Mouse (Mus musculus): ENCODE measurements around the gene 2900026A02Rik. TPM values are rescaled to one million over a fixed set of nuclear protein-coding genes. Genes with fewer than 3 reads are reported as not detected.
A peak's percentile ranks its signal among the peaks of the same experiment; 100 is the strongest.

Gene 2900026A02Rik
- total RNA-seq, 1 experiment = 12.3 TPM

GRCm38 (mm10) chr5:113180755-113181154 is 40.3 kb downstream of the 2900026A02Rik start:
- Histone ChIP-seq H3K4me1 (ENCODE audit: control insufficient read depth in 2 of 2, insufficient read depth in 2 of 2, low read length in 2 of 2, poor library complexity in 1 of 2) (peaks cover 4 to 11% of the 10 kb centered on the region in 2 experiments; a peak in 2 of 4 replicates), H3K27ac (ENCODE audit: insufficient read depth, low read depth, low read length, poor library complexity, severe bottlenecking) (peak overlapping the region; percentile 60; the same call in 1 of the 2 replicates), H3K9ac (ENCODE audit: insufficient read depth, low read depth, low read length, poor library complexity, severe bottlenecking) (peak overlapping the region; percentile 5; the same call in 1 of the 2 replicates), H3K36me3 (ENCODE audit: control insufficient read depth, insufficient read depth, low read length, poor library complexity, severe bottlenecking) (peaks cover 11% of the 10 kb centered on the region; the same call in 1 of the 2 replicates), H3K9me3 (ENCODE audit: control insufficient read depth, insufficient read depth, low read depth, low read length) (no peaks in the 10 kb centered on the region), H3K4me3 (ENCODE audit: insufficient read depth in 1 of 2, low read depth in 1 of 2, low read length in 2 of 2, poor library complexity in 1 of 2, severe bottlenecking in 1 of 2) (peak overlapping the region; percentile 57 to 61; a peak in 1 of 4 replicates)
- in situ Hi-C loops (cut with MboI; ENCODE audit: low sequenced_read_pairs in 2 of 2, unreplicated experiment in 2 of 2) = no loop called here
- TF ChIP-seq ZNF384 (IDR thresholded peaks at IDR 0.05; ENCODE audit: low read depth, low read length) = no peak
- no peak for TF ChIP-seq ZC3H11A (IDR thresholded peaks at IDR 0.05; ENCODE audit: borderline replicate concordance, low read depth, low read length)
- TF ChIP-seq MAFK (IDR thresholded peaks at IDR 0.05; ENCODE audit: insufficient read depth, low read depth, low read length) = no peak
- TF ChIP-seq HCFC1 (IDR thresholded peaks at IDR 0.05; ENCODE audit: borderline replicate concordance, insufficient read depth, low read length) = no peak
- no peak for TF ChIP-seq CHD2 (IDR thresholded peaks at IDR 0.05; ENCODE audit: low read depth, low read length)
- no peak for DNase-seq (ENCODE audit: low read depth, low spot score)

DNA sequence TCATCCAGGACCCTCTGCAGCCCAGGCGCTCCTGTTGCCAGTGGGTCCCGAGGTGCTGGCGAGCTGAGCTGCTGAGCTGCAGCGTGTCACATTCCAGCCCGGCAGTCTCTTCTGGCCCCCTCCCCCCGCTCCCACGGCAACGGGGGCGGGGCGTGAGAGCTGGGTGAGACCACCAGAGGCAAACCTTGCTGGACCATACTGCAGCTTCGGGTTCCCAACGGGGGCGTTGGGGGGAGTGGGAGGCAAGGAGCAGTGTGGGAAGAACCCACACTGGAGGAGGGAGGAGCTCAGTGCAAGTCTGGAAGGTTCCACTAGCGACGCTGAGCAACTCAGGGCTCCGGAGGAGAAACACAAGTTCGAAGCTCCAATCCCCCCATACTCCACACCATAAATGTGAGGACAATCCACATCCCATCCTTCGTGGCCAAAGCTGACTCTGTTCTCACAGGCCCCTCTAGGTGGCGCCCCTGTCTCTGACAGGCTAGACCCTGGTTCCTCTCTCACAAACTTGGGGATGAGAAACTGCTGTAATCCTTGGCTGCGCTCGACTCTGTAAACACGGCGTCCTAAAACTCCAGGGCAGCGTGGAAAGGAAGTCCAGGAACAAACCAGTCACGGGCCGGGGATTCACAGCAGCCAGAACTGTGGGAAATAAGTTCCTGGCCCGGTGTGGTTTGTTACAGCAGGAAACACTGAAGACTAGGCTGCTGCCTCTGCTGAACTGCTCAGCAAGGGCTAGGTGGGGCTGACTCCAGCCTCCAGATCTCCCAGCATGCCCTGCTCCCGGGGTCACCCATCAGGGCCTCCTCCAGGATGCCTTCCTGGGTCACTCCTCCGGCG is 41.0 kb downstream of the 2900026A02Rik start:
- Histone ChIP-seq H3K9me3 (ENCODE audit: control insufficient read depth, insufficient read depth, low read depth, low read length) (no peaks in the 10 kb centered on the region), H3K4me3 (ENCODE audit: insufficient read depth in 1 of 2, low read depth in 1 of 2, low read length in 2 of 2, poor library complexity in 1 of 2, severe bottlenecking in 1 of 2) (peak overlapping the region; percentile 57 to 61), H3K4me1 (ENCODE audit: control insufficient read depth in 2 of 2, insufficient read depth in 2 of 2, low read length in 2 of 2, poor library complexity in 1 of 2) (peaks cover 4 to 14% of the 10 kb centered on the region in 2 experiments; a peak in 2 of 4 replicates), H3K27ac (ENCODE audit: insufficient read depth, low read depth, low read length, poor library complexity, severe bottlenecking) (peak overlapping the region; percentile 60; the same call in 1 of the 2 replicates), H3K36me3 (ENCODE audit: control insufficient read depth, insufficient read depth, low read length, poor library complexity, severe bottlenecking) (peaks cover 11% of the 10 kb centered on the region; the same call in 1 of the 2 replicates), H3K9ac (ENCODE audit: insufficient read depth, low read depth, low read length, poor library complexity, severe bottlenecking) (peak overlapping the region; percentile 69)
- TF ChIP-seq HCFC1 (IDR thresholded peaks at IDR 0.05; ENCODE audit: borderline replicate concordance, insufficient read depth, low read length) = peak; percentile 35; the same call in 1 of the 2 replicates
- TF ChIP-seq ZC3H11A (IDR thresholded peaks at IDR 0.05; ENCODE audit: borderline replicate concordance, low read depth, low read length) = peak; percentile 26; the same call in 1 of the 2 replicates
- TF ChIP-seq MAFK (IDR thresholded peaks at IDR 0.05; ENCODE audit: insufficient read depth, low read depth, low read length) = no peak
- no peak for TF ChIP-seq CHD2 (IDR thresholded peaks at IDR 0.05; ENCODE audit: low read depth, low read length)
- in situ Hi-C loops (cut with MboI; ENCODE audit: low sequenced_read_pairs in 2 of 2, unreplicated experiment in 2 of 2) = no loop called here
- peak; percentile 90 for DNase-seq (ENCODE audit: low read depth, low spot score)

GRCm38 (mm10) chr5:113179451-113179842 is 41.6 kb downstream of the 2900026A02Rik start:
- peak overlapping the region; percentile 7; the same call in 1 of the 2 replicates for H3K9ac ChIP-seq (ENCODE audit: insufficient read depth, low read depth, low read length, poor library complexity, severe bottlenecking)
- peaks cover 4 to 16% of the 10 kb centered on the region in 2 experiments; a peak in 2 of 4 replicates for H3K4me1 ChIP-seq (ENCODE audit: control insufficient read depth in 2 of 2, insufficient read depth in 2 of 2, low read length in 2 of 2, poor library complexity in 1 of 2)
- H3K9me3 ChIP-seq (ENCODE audit: control insufficient read depth, insufficient read depth, low read depth, low read length) = no peaks in the 10 kb centered on the region
- H3K36me3 ChIP-seq (ENCODE audit: control insufficient read depth, insufficient read depth, low read length, poor library complexity, severe bottlenecking) = peaks cover 11% of the 10 kb centered on the region; the same call in 1 of the 2 replicates
- in situ Hi-C loops (cut with MboI; ENCODE audit: low sequenced_read_pairs in 2 of 2, unreplicated experiment in 2 of 2) = no loop called here
- peak overlapping the region in 1 of 2 experiments; percentile 38; a peak in 1 of 4 replicates for H3K4me3 ChIP-seq (ENCODE audit: insufficient read depth in 1 of 2, low read depth in 1 of 2, low read length in 2 of 2, poor library complexity in 1 of 2, severe bottlenecking in 1 of 2)
- no peak overlapping the region for H3K27ac ChIP-seq (ENCODE audit: insufficient read depth, low read depth, low read length, poor library complexity, severe bottlenecking)
- TF ChIP-seq MAFK (IDR thresholded peaks at IDR 0.05; ENCODE audit: insufficient read depth, low read depth, low read length) (peak; percentile 39; the same call in 1 of the 2 replicates), HCFC1 (IDR thresholded peaks at IDR 0.05; ENCODE audit: borderline replicate concordance, insufficient read depth, low read length) (no peak)
- no peak for DNase-seq (ENCODE audit: low read depth, low spot score)

DNA sequence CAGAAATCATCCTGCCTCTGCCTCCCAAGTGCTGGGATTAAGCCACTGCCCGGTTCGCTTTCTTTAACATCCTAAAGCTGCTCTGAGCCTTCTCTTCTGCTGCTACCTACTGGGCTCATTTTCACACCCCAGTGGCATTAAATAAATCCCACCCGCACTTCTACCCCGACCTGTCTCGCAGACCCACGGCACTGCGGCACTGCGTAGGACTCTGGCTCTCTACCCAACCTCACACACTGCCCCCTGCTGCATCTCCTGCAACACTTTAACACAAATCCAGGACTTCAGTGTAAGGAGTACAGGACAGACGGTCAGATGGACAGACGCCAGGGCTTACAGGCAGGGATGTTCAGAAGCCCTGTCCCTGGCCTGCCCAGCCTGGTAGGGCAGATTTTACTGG is 45.1 kb downstream of the 2900026A02Rik start:
- Histone ChIP-seq H3K27ac (ENCODE audit: insufficient read depth, low read depth, low read length, poor library complexity, severe bottlenecking) (no peak overlapping the region; the same call in 1 of the 2 replicates), H3K36me3 (ENCODE audit: control insufficient read depth, insufficient read depth, low read length, poor library complexity, severe bottlenecking) (no peaks in the 10 kb centered on the region), H3K4me1 (ENCODE audit: control insufficient read depth in 2 of 2, insufficient read depth in 2 of 2, low read length in 2 of 2, poor library complexity in 1 of 2) (peaks cover 3 to 13% of the 10 kb centered on the region in 2 experiments; a peak in 2 of 4 replicates), H3K4me3 (ENCODE audit: insufficient read depth in 1 of 2, low read depth in 1 of 2, low read length in 2 of 2, poor library complexity in 1 of 2, severe bottlenecking in 1 of 2) (no peak overlapping the region), H3K9ac (ENCODE audit: insufficient read depth, low read depth, low read length, poor library complexity, severe bottlenecking) (no peak overlapping the region), H3K9me3 (ENCODE audit: control insufficient read depth, insufficient read depth, low read depth, low read length) (no peaks in the 10 kb centered on the region)
- TF ChIP-seq HCFC1 (IDR thresholded peaks at IDR 0.05; ENCODE audit: borderline replicate concordance, insufficient read depth, low read length) (0 out of 2 replicates have a peak, but pooled peaks have one; percentile 45), ZNF384 (IDR thresholded peaks at IDR 0.05; ENCODE audit: low read depth, low read length) (no peak), ZC3H11A (IDR thresholded peaks at IDR 0.05; ENCODE audit: borderline replicate concordance, low read depth, low read length) (no peak)
- in situ Hi-C loops (cut with MboI; ENCODE audit: low sequenced_read_pairs in 2 of 2, unreplicated experiment in 2 of 2) = no loop called here
- no peak for DNase-seq (ENCODE audit: low read depth, low spot score)

Data from ES-E14 (cell line).